ENCODE assay signal across 8 mouse cellular contexts in genomic region chr5:115348546-115349224, GRCm38 (mm10). TPM values are rescaled to one million over a fixed set of nuclear protein-coding genes. Genes with fewer than 3 reads are reported as not detected.
DNase-seq lines count a peak whose midpoint lies in the region; ATAC-seq lines count a peak whose summit lies in the region.

Gene Cox6a1 (minus strand): TSS chr5:115348981.

- peaks cover 21% of the 10 kb centered on the region for H3K36me3 ChIP-seq in lung, embryonic 16.5 days (ENCODE audit: control insufficient read depth, insufficient read depth, low read length)

- peak within 1 kb of the TSS; percentile 92 for H3K9ac ChIP-seq in lung, embryonic 16.5 days (ENCODE audit: low read length)

- under 1% methylated on average over 65 of the region's 74 CpGs for WGBS in lung, embryonic 16.5 days

- H3K27me3 ChIP-seq in lung, embryonic 16.5 days (ENCODE audit: control insufficient read depth, insufficient read depth, low read depth, low read length): no peaks in the 10 kb centered on the region

- H3K9me3 ChIP-seq in lung, embryonic 16.5 days (ENCODE audit: control insufficient read depth, low read length): peaks cover 3% of the 10 kb centered on the region; the same call in 1 of the 2 replicates

- DNase-seq in MEL-GATA-1-ER (ENCODE audit: extremely low read depth, low read depth): peak; percentile 86
- DNase-seq in cerebellum, adult 8-10 months: peak; percentile 99
- peak; percentile 99 for DNase-seq in forelimb bud, embryonic 11.5 days (ENCODE audit: low read depth, low spot score)
- peak; percentile 95 for DNase-seq in layer of hippocampus, adult 9-10 months (ENCODE audit: low spot score)
- DNase-seq in ovary, postnatal 10 days (ENCODE audit: low spot score): peak; percentile 93
- DNase-seq in thymus, postnatal 10 days (ENCODE audit: low spot score in 2 of 2): peak; percentile 97 to 99

- ATAC-seq in hematopoietic stem cell, adult 5-6 weeks (replicated peaks in 1 of 2; ENCODE audit: insufficient read depth in 1 of 2, low FRiP score in 2 of 2, low TSS enrichment in 1 of 2, low read depth in 1 of 2, poor library complexity in 2 of 2, severe bottlenecking in 2 of 2): peak; percentile 92
- peak; percentile 97 for ATAC-seq in lung, embryonic 16.5 days (ENCODE audit: low read depth)

- peak within 1 kb of the TSS; percentile 72 for H3K27ac ChIP-seq in lung, embryonic 16.5 days (ENCODE audit: low read length)

- H3K4me1 ChIP-seq in lung, embryonic 16.5 days (replicated peaks; ENCODE audit: control insufficient read depth, insufficient read depth, low read length): peaks cover 13% of the 10 kb centered on the region

- H3K4me3 ChIP-seq in lung, embryonic 16.5 days (ENCODE audit: low read length): peak within 1 kb of the TSS; percentile 92

- peak within 1 kb of the TSS; percentile 91 for H3K4me2 ChIP-seq in lung, embryonic 16.5 days (ENCODE audit: low read depth, low read length)

RNA-seq across cellular contexts. Expression of gene Cox6a1, which starts in this region (rescaled TPM):
- total RNA-seq in hematopoietic stem cell, adult 5-6 weeks (2017): 38.2 and 63.4 TPM in 2 replicates
- 920 and 937 TPM in 2 replicates for polyA plus RNA-seq in lung, embryonic 16.5 days (2015; fragmentation: Nextera tagmentation; extraction: Ambion mirVana)

Comparison
In these comparisons a context has a peak if more than half of its experiments do, and no peak if none do; other contexts are left out.
1. Peak in every context shown above with its lines: DNase-seq, ATAC-seq, H3K4me3 ChIP-seq and H3K27ac ChIP-seq.